21 mouse cellular contexts compared by ENCODE assay signal in the genomic region with DNA sequence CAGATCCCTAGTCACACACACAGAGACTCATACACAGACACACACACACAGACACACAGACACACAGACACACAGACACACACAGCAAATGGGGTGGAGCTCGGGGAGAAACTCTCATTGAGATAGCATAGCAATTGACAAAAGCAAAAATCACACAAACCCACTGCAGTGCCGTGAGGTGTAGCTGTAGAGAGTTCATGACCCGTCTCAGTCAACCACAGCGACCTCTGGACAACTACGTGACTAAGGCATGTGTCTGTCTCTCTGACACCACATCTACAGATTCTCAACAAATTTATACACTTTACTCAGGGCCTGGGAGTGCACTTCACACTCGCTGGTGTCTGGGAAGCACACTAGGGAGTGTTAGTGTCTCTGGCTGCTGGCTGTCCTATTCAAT. TPM values are rescaled to one million over a fixed set of nuclear protein-coding genes. Genes with fewer than 3 reads are reported as not detected.
DNase-seq lines count a peak whose midpoint lies in the region; ATAC-seq and TF ChIP-seq lines count a peak whose summit lies in the region.
"Had no signal": no experiment of that assay in that cellular context is flagged by ENCODE, and none has a peak within 500 bp of the region (broad histone marks: within the 10 kb centered on the region; RNA-seq: fewer than 3 reads in every experiment).

No protein-coding gene starts in this region.

- H3K9ac ChIP-seq in kidney, postnatal 0 days (ENCODE audit: low read depth, low read length): no peak overlapping the region
- no peak overlapping the region for H3K9ac ChIP-seq in liver, postnatal 0 days (replicated peaks)
- H3K9ac ChIP-seq: embryonic facial prominence, embryonic 12.5 days; forebrain, embryonic 13.5 days; forebrain, embryonic 15.5 days; forebrain, postnatal 0 days had no signal

- H3K9me3 ChIP-seq in kidney, postnatal 0 days (replicated peaks; ENCODE audit: low read length): no peaks in the 10 kb centered on the region
- no peaks in the 10 kb centered on the region for H3K9me3 ChIP-seq in liver, postnatal 0 days (ENCODE audit: low read length)
- H3K9me3 ChIP-seq: embryonic facial prominence, embryonic 10.5 days; embryonic facial prominence, embryonic 12.5 days; forebrain, embryonic 13.5 days; forebrain, embryonic 15.5 days; G1E had no signal

- 49% methylated on average over 6 of the region's 6 CpGs for WGBS in kidney, postnatal 0 days
- 60% methylated on average over 6 of the region's 6 CpGs for WGBS in liver, postnatal 0 days (ENCODE audit: insufficient replicate concordance)

- no peak for TF ChIP-seq CTCF in kidney, postnatal 0 days (IDR thresholded peaks at IDR 0.05; ENCODE audit: low read depth)
- TF ChIP-seq CTCF in liver, postnatal 0 days (IDR thresholded peaks at IDR 0.05; ENCODE audit: low read depth): no peak

- ATAC-seq in kidney, postnatal 0 days (replicated peaks; ENCODE audit: low FRiP score, low read depth): 0 out of 2 replicates have a peak, but pooled peaks have one; percentile 33
- ATAC-seq in liver, postnatal 0 days: peak; percentile 67
- ATAC-seq: activated CD4-positive, CD25-positive, alpha-beta regulatory T cell, adult 4 months; forebrain, embryonic 13.5 days; forebrain, embryonic 15.5 days; forebrain, postnatal 0 days; Patski had no signal

- no peaks in the 10 kb centered on the region for H3K36me3 ChIP-seq in kidney, postnatal 0 days (ENCODE audit: insufficient read depth, low read length)
- no peaks in the 10 kb centered on the region for H3K36me3 ChIP-seq in liver, postnatal 0 days (replicated peaks; ENCODE audit: insufficient read depth, low read length)
- H3K36me3 ChIP-seq: embryonic facial prominence, embryonic 10.5 days; embryonic facial prominence, embryonic 12.5 days; forebrain, embryonic 15.5 days; G1E had no signal

- no peak overlapping the region for H3K4me2 ChIP-seq in kidney, postnatal 0 days (ENCODE audit: low read length)
- H3K4me2 ChIP-seq in liver, postnatal 0 days (ENCODE audit: low read depth, low read length): no peak overlapping the region
- H3K4me2 ChIP-seq: embryonic facial prominence, embryonic 12.5 days; forebrain, embryonic 13.5 days; forebrain, embryonic 15.5 days had no signal

- H3K4me3 ChIP-seq in kidney, postnatal 0 days (replicated peaks; ENCODE audit: low read depth, low read length): no peak overlapping the region
- H3K4me3 ChIP-seq in liver, postnatal 0 days (ENCODE audit: low read depth, low read length): no peak overlapping the region
- H3K4me3 ChIP-seq: embryonic facial prominence, embryonic 10.5 days; embryonic facial prominence, embryonic 12.5 days; forebrain, embryonic 13.5 days; forebrain, embryonic 15.5 days had no signal

- H3K27ac ChIP-seq in kidney, postnatal 0 days: no peak overlapping the region
- no peak overlapping the region for H3K27ac ChIP-seq in liver, postnatal 0 days (ENCODE audit: low read depth)
- H3K27ac ChIP-seq: embryonic facial prominence, embryonic 10.5 days; embryonic facial prominence, embryonic 12.5 days; forebrain, embryonic 13.5 days; forebrain, embryonic 15.5 days had no signal

- no peaks in the 10 kb centered on the region for H3K4me1 ChIP-seq in kidney, postnatal 0 days (replicated peaks; ENCODE audit: insufficient read depth, low read length)
- 0 out of 2 replicates have a peak, but pooled peaks cover 2% of the 10 kb centered on the region for H3K4me1 ChIP-seq in liver, postnatal 0 days (ENCODE audit: insufficient read depth)
- H3K4me1 ChIP-seq: embryonic facial prominence, embryonic 12.5 days; forebrain, embryonic 13.5 days; forebrain, embryonic 15.5 days had no signal

- DNase-seq in kidney, postnatal 0 days (ENCODE audit: low spot score): no peak
- no peak for DNase-seq in kidney, adult 9 months
- no peak for DNase-seq in liver, postnatal 0 days
- DNase-seq in liver: no peak
- DNase-seq in layer of hippocampus, postnatal 14 days (ENCODE audit: low spot score in 2 of 2): no peak
- DNase-seq: adrenal gland, adult 8-10 months; adrenal gland, postnatal 14 days; adrenal gland, postnatal 36 days; cerebellum, adult 11-12 months; cerebellum, adult 2 months; cerebellum, adult 9-10 months; cerebellum, postnatal 10 days; cerebellum, postnatal 25 days; forebrain, postnatal 0 days had no signal

- no peaks in the 10 kb centered on the region for H3K27me3 ChIP-seq in kidney, postnatal 0 days (ENCODE audit: insufficient read depth, low read length)
- peaks cover 4% of the 10 kb centered on the region; the same call in 1 of the 2 replicates for H3K27me3 ChIP-seq in liver, postnatal 0 days (ENCODE audit: insufficient read depth, low read length)
- H3K27me3 ChIP-seq: forebrain, embryonic 15.5 days had no signal

- TF ChIP-seq EP300 in liver, postnatal 0 days (IDR thresholded peaks at IDR 0.05; ENCODE audit: low read depth): no peak

RNA-seq across cellular contexts. Expression of a gene that starts 27.0 kb away (rescaled TPM):
- polyA plus RNA-seq in kidney, postnatal 0 days (2015; fragmentation: Nextera tagmentation; extraction: Ambion mirVana): 18.6 and 19.4 TPM in 2 replicates
- 2.7 TPM in 2 replicates for polyA plus RNA-seq in liver, postnatal 0 days (2015; fragmentation: Nextera tagmentation; extraction: Ambion mirVana)
- 10 to 100 TPM; 81.7 to 90.1 TPM for total RNA-seq in layer of hippocampus, postnatal 14 days (2021)

RNA-seq across cellular contexts. Expression of a gene that starts 41.6 kb away (rescaled TPM):
- polyA plus RNA-seq in kidney, postnatal 0 days (2015; fragmentation: Nextera tagmentation; extraction: Ambion mirVana): 8.7 and 9.3 TPM in 2 replicates
- 0.63 TPM in 2 replicates for polyA plus RNA-seq in liver, postnatal 0 days (2015; fragmentation: Nextera tagmentation; extraction: Ambion mirVana)
- 1 to 10 TPM; 5.9 to 8.0 TPM for total RNA-seq in layer of hippocampus, postnatal 14 days (2021)
